In the genomic region with DNA sequence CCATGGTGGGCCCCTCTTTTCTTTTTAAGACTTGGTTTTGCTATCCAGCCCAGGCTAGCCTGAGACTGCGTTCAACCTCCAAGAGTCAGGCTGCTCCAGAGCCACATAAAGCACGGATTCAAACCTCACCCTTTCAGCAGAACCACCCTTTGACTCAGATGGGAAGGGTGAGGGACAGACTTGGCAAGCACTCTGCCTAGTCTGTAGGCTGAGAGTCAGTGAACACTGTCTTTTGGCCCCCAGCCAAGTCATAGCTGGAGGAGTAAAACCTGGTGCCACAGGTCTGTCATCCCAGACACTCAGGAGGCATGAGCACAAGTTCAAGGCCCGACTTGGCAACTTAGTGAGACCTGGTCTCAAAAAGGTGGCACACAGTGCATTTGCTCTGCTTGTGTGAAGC, we compare ENCODE assay signal across 31 mouse cellular contexts. TPM values are rescaled to one million over a fixed set of nuclear protein-coding genes. Genes with fewer than 3 reads are reported as not detected.
DNase-seq lines count a peak whose midpoint lies in the region; ATAC-seq lines count a peak whose summit lies in the region.
"Had no signal": no experiment of that assay in that cellular context is flagged by ENCODE, and none has a peak within 500 bp of the region (broad histone marks: within the 10 kb centered on the region; RNA-seq: fewer than 3 reads in every experiment).

No protein-coding gene starts in this region.

- no peak for ATAC-seq in embryonic facial prominence, embryonic 14.5 days (ENCODE audit: low read depth)
- ATAC-seq: forebrain, embryonic 16.5 days; inflammation-experienced regulatory T-cells, adult 6 months; midbrain, embryonic 16.5 days had no signal

- H3K36me3 ChIP-seq in embryonic facial prominence, embryonic 14.5 days (ENCODE audit: control insufficient read depth, insufficient read depth, low read length): peaks cover 29% of the 10 kb centered on the region
- H3K36me3 ChIP-seq in embryonic facial prominence, embryonic 10.5 days (replicated peaks): peaks cover 59% of the 10 kb centered on the region

- WGBS in embryonic facial prominence, embryonic 14.5 days: 85% methylated on average over 3 of the region's 3 CpGs
- 92% methylated on average over 3 of the region's 3 CpGs for WGBS in embryonic facial prominence, embryonic 10.5 days

- H3K27me3 ChIP-seq in embryonic facial prominence, embryonic 14.5 days (replicated peaks; ENCODE audit: control insufficient read depth, insufficient read depth, low read length): no peaks in the 10 kb centered on the region
- no peaks in the 10 kb centered on the region for H3K27me3 ChIP-seq in embryonic facial prominence, embryonic 10.5 days (replicated peaks; ENCODE audit: low read depth, poor library complexity, severe bottlenecking)
- H3K27me3 ChIP-seq: embryonic facial prominence, embryonic 13.5 days; heart, embryonic 15.5 days; hindbrain, embryonic 12.5 days; neural tube, embryonic 12.5 days had no signal

- DNase-seq in embryonic facial prominence, embryonic 14.5 days (ENCODE audit: low spot score): peak; percentile 6
- DNase-seq in embryonic facial prominence, embryonic 10.5 days (ENCODE audit: low spot score): no peak
- peak; percentile 27 for DNase-seq in kidney, postnatal 10 days
- DNase-seq in kidney, postnatal 4 days: no peak
- DNase-seq in 3T3-L1 (ENCODE audit: low read depth, low spot score) (peak; percentile 71), NIH3T3 (ENCODE audit: low read depth) (peak; percentile 44)
- no peak for DNase-seq in c-Kit-positive CD71-positive TER-119-positive erythroid progenitor cells, embryonic 14.5 days (ENCODE audit: low spot score)
- DNase-seq: adrenal gland, postnatal 25 days; B cell, adult 2 months; cerebellum, adult 8-10 months; embryo, embryonic 11 days; gastrocnemius, adult 2 months; kidney, adult 11 months; layer of hippocampus, postnatal 36 days; left cerebral cortex, postnatal 4 days; liver; lung, adult 2 months; right cerebral cortex, adult 18-20 months; spleen, adult 18-20 months; thymus, postnatal 4 days had no signal

- no peak overlapping the region for H3K4me3 ChIP-seq in embryonic facial prominence, embryonic 14.5 days (ENCODE audit: low read depth, low read length)
- H3K4me3 ChIP-seq in embryonic facial prominence, embryonic 10.5 days: no peak overlapping the region
- H3K4me3 ChIP-seq: embryonic facial prominence, embryonic 13.5 days; erythroblast, embryonic 14.5 days; gastrocnemius, adult 2 months; heart, embryonic 15.5 days; hindbrain, embryonic 12.5 days; midbrain, embryonic 10.5 days; myocyte; neural tube, embryonic 12.5 days had no signal

- H3K4me1 ChIP-seq in embryonic facial prominence, embryonic 14.5 days (ENCODE audit: control insufficient read depth, insufficient read depth, low read length): 0 out of 2 replicates have a peak, but pooled peaks cover 4% of the 10 kb centered on the region
- H3K4me1 ChIP-seq in embryonic facial prominence, embryonic 10.5 days: peaks cover 22% of the 10 kb centered on the region

- H3K4me2 ChIP-seq in embryonic facial prominence, embryonic 14.5 days (ENCODE audit: low read depth, low read length): no peak overlapping the region
- H3K4me2 ChIP-seq: embryonic facial prominence, embryonic 13.5 days; heart, embryonic 15.5 days; hindbrain, embryonic 12.5 days; neural tube, embryonic 12.5 days had no signal

- H3K27ac ChIP-seq in embryonic facial prominence, embryonic 14.5 days (replicated peaks; ENCODE audit: low read depth, low read length): no peak overlapping the region
- no peak overlapping the region for H3K27ac ChIP-seq in embryonic facial prominence, embryonic 10.5 days (replicated peaks)
- H3K27ac ChIP-seq: embryonic facial prominence, embryonic 13.5 days; gastrocnemius, adult 2 months; heart, embryonic 15.5 days; hindbrain, embryonic 12.5 days; liver, embryonic 14.5 days; midbrain, embryonic 10.5 days; neural tube, embryonic 12.5 days had no signal

- H3K9ac ChIP-seq in embryonic facial prominence, embryonic 14.5 days (ENCODE audit: low read depth, low read length): no peak overlapping the region
- H3K9ac ChIP-seq: embryonic facial prominence, embryonic 13.5 days; heart, embryonic 15.5 days; hindbrain, embryonic 12.5 days; liver, embryonic 14.5 days; neural tube, embryonic 12.5 days had no signal

- no peaks in the 10 kb centered on the region for H3K9me3 ChIP-seq in embryonic facial prominence, embryonic 14.5 days (ENCODE audit: control insufficient read depth, low read length)
- H3K9me3 ChIP-seq in embryonic facial prominence, embryonic 10.5 days: no peaks in the 10 kb centered on the region
- H3K9me3 ChIP-seq: embryonic facial prominence, embryonic 13.5 days; heart, embryonic 15.5 days; hindbrain, embryonic 12.5 days; midbrain, embryonic 10.5 days; neural tube, embryonic 12.5 days had no signal

RNA-seq across cellular contexts. Expression of a gene that starts 4.6 kb away (rescaled TPM):
- 38.0 and 44.3 TPM in 2 replicates for polyA plus RNA-seq in embryonic facial prominence, embryonic 14.5 days (2014; fragmentation: Nextera tagmentation; extraction: Ambion mirVana)
- polyA plus RNA-seq in embryonic facial prominence, embryonic 10.5 days (2016; fragmentation: Nextera tagmentation; extraction: Ambion mirVana): 63.5 and 63.9 TPM in 2 replicates

RNA-seq across cellular contexts. Expression of a gene that starts 4.7 kb away (rescaled TPM):
- polyA plus RNA-seq in embryonic facial prominence, embryonic 14.5 days (2014; fragmentation: Nextera tagmentation; extraction: Ambion mirVana): 33.1 and 35.2 TPM in 2 replicates
- 52.8 and 55.9 TPM in 2 replicates for polyA plus RNA-seq in embryonic facial prominence, embryonic 10.5 days (2016; fragmentation: Nextera tagmentation; extraction: Ambion mirVana)

RNA-seq across cellular contexts. Expression of a gene that starts 15.0 kb away (rescaled TPM):
- polyA plus RNA-seq in embryonic facial prominence, embryonic 14.5 days (2014; fragmentation: Nextera tagmentation; extraction: Ambion mirVana): 18.0 and 19.9 TPM in 2 replicates
- polyA plus RNA-seq in embryonic facial prominence, embryonic 10.5 days (2016; fragmentation: Nextera tagmentation; extraction: Ambion mirVana): 22.1 and 25.1 TPM in 2 replicates

Comparison
In these comparisons a context has a peak if more than half of its experiments do, and no peak if none do; other contexts are left out.
1. DNase-seq: peak in embryonic facial prominence, embryonic 14.5 days (single experiment), kidney, postnatal 10 days (single experiment), 3T3-L1 (single experiment) and NIH3T3 (single experiment); none in embryonic facial prominence, embryonic 10.5 days (single experiment), kidney, postnatal 4 days (0 of 2) and c-Kit-positive CD71-positive TER-119-positive erythroid progenitor cells, embryonic 14.5 days (single experiment).